Mouse (Mus musculus) MEL (cell line): ENCODE results near the gene Nipsnap2. TPM values are rescaled to one million over a fixed set of nuclear protein-coding genes. Genes with fewer than 3 reads are reported as not detected.

ENCODE experiments used
- DNase-seq: peaks from one replicate; pipeline ENCODE4 v3.0.0; 2011; ENCODE audit warnings: low read depth, low spot score
- H3K27ac ChIP-seq: 2 replicates; pipeline ENCODE4 v1.5.1; 2012; ENCODE audit warnings: low read depth, mild to moderate bottlenecking, control low read depth, low read length, moderate library complexity; ENCODE audit not compliant: control insufficient read depth
- H3K27me3 ChIP-seq, 2 experiments: fragments of 150-350 bp in 1 of 2; sonication (generic) in 1 of 2; 2 replicates each; pipeline ENCODE4 v1.6.1; 2012; ENCODE audit warnings: low read length in 2 of 2, mild to moderate bottlenecking in 2 of 2, improper control_type of control experiment in 1 of 2, moderate library complexity in 1 of 2; ENCODE audit not compliant: insufficient read depth in 2 of 2, control insufficient read depth in 1 of 2
- H3K36me3 ChIP-seq, 2 experiments: 2 replicates each; pipeline ENCODE4 v1.6.1; 2012 to 2014; ENCODE audit warnings: low read length in 2 of 2, improper control_type of control experiment in 1 of 2, inconsistent platforms in 1 of 2, mild to moderate bottlenecking in 1 of 2; ENCODE audit not compliant: insufficient read depth in 2 of 2, control insufficient read depth in 1 of 2
- H3K4me1 ChIP-seq, 2 experiments: fragments of 150-350 bp in 1 of 2; sonication (generic) in 1 of 2; 2 replicates each; pipeline ENCODE4 v1.6.1; 2012; ENCODE audit warnings: low read length in 2 of 2, improper control_type of control experiment in 1 of 2, mild to moderate bottlenecking in 1 of 2; ENCODE audit not compliant: insufficient read depth in 2 of 2, control insufficient read depth in 1 of 2
- H3K4me3 ChIP-seq, 2 experiments: fragments of 150-350 bp in 1 of 2; sonication (generic) in 1 of 2; 2 replicates each; pipeline ENCODE4 v1.5.1; 2012; ENCODE audit warnings: low read depth in 2 of 2, low read length in 2 of 2, mild to moderate bottlenecking in 2 of 2, moderate library complexity in 2 of 2, control low read depth in 1 of 2, improper control_type of control experiment in 1 of 2; ENCODE audit not compliant: control insufficient read depth in 1 of 2, insufficient read depth in 1 of 2
- H3K79me2 ChIP-seq: 2 replicates; pipeline ENCODE4 v1.6.1; 2012; ENCODE audit warnings: mild to moderate bottlenecking, low read length, moderate library complexity; ENCODE audit not compliant: control insufficient read depth, poor library complexity, insufficient read depth
- H3K9ac ChIP-seq: 2 replicates; pipeline ENCODE4 v1.6.1; 2012; ENCODE audit warnings: low read depth, mild to moderate bottlenecking, control low read depth, low read length, moderate library complexity; ENCODE audit not compliant: control insufficient read depth, poor library complexity, severe bottlenecking
- H3K9me3 ChIP-seq: fragments of 150-350 bp; sonication (generic); replicated peaks from 2 replicates; pipeline ENCODE4 v1.6.1; 2012; ENCODE audit warnings: mild to moderate bottlenecking, low read length, improper control_type of control experiment, moderate library complexity; ENCODE audit not compliant: insufficient read depth
- BHLHE40 ChIP-seq: IDR thresholded peaks from 2 replicates; pipeline ENCODE4 v1.6.1; 2012; ENCODE audit warnings: low read depth, mild to moderate bottlenecking, inconsistent platforms, low read length, improper control_type of control experiment, borderline replicate concordance
- CHD1 ChIP-seq: IDR thresholded peaks from 2 replicates; pipeline ENCODE4 v1.6.1; 2012; ENCODE audit warnings: low read depth, mild to moderate bottlenecking, inconsistent platforms, low read length, improper control_type of control experiment
- CTCF ChIP-seq, 3 experiments: IDR thresholded peaks in 2 of 3; conservative IDR thresholded peaks in 1 of 3; 2 replicates each; pipeline ENCODE4 v1.5.1; 2011 to 2012; ENCODE audit warnings: low read length in 3 of 3, low read depth in 2 of 3, mild to moderate bottlenecking in 2 of 3, improper control_type of control experiment in 1 of 3, inconsistent platforms in 1 of 3, mixed read lengths in 1 of 3, moderate library complexity in 1 of 3; ENCODE audit not compliant: control insufficient read depth in 1 of 3, insufficient read depth in 1 of 3, poor library complexity in 1 of 3, severe bottlenecking in 1 of 3
- E2F4 ChIP-seq: IDR thresholded peaks from 2 replicates; pipeline ENCODE4 v1.6.1; 2011; ENCODE audit warnings: low read depth, low read length, improper control_type of control experiment, borderline replicate concordance
- ELF1 ChIP-seq: IDR thresholded peaks from 2 replicates; pipeline ENCODE4 v1.6.1; 2014; ENCODE audit warnings: low read depth, mild to moderate bottlenecking, inconsistent platforms, low read length, improper control_type of control experiment, moderate library complexity
- EP300 ChIP-seq, 2 experiments: IDR thresholded peaks; 2 replicates each; pipeline ENCODE4 v1.6.1; 2011; ENCODE audit warnings: improper control_type of control experiment in 2 of 2, low read length in 2 of 2, low read depth in 1 of 2, mild to moderate bottlenecking in 1 of 2
- ETS1 ChIP-seq: IDR thresholded peaks from 2 replicates; pipeline ENCODE4 v1.6.1; 2012; ENCODE audit warnings: low read depth, mild to moderate bottlenecking, inconsistent platforms, low read length, improper control_type of control experiment, moderate library complexity
- GABPA ChIP-seq: IDR thresholded peaks from 2 replicates; pipeline ENCODE4 v1.6.1; 2012; ENCODE audit warnings: low read depth, mild to moderate bottlenecking, inconsistent platforms, low read length, improper control_type of control experiment, moderate library complexity
- GATA1 ChIP-seq: IDR thresholded peaks from 2 replicates; pipeline ENCODE4 v1.6.1; 2011; ENCODE audit warnings: low read depth, low read length, improper control_type of control experiment
- HCFC1 ChIP-seq: IDR thresholded peaks from 2 replicates; pipeline ENCODE4 v1.6.1; 2012; ENCODE audit warnings: low read depth, mild to moderate bottlenecking, inconsistent platforms, low read length, improper control_type of control experiment, moderate library complexity
- JUND ChIP-seq: IDR thresholded peaks from 2 replicates; pipeline ENCODE4 v1.6.1; 2011; ENCODE audit warnings: low read depth, mild to moderate bottlenecking, improper control_type of control experiment, low read length
- KAT2A ChIP-seq: conservative IDR thresholded peaks from 2 replicates; pipeline ENCODE4 v1.6.1; 2012; ENCODE audit warnings: low read depth, low read length, improper control_type of control experiment, inconsistent platforms
- MAX ChIP-seq: IDR thresholded peaks from 2 replicates; pipeline ENCODE4 v1.6.1; 2011; ENCODE audit warnings: low read length, improper control_type of control experiment
- MEF2A ChIP-seq: IDR thresholded peaks from 2 replicates; pipeline ENCODE4 v1.6.1; 2014; ENCODE audit warnings: low read depth, mild to moderate bottlenecking, inconsistent platforms, low read length, improper control_type of control experiment; ENCODE audit not compliant: poor library complexity, insufficient replicate concordance, severe bottlenecking; ENCODE audit errors: extremely low read depth
- MXI1 ChIP-seq: IDR thresholded peaks from 2 replicates; pipeline ENCODE4 v1.6.1; 2011; ENCODE audit warnings: mild to moderate bottlenecking, low read depth, low read length, improper control_type of control experiment
- POLR2AphosphoS2 ChIP-seq: IDR thresholded peaks from 2 replicates; pipeline ENCODE4 v1.6.1; 2011; ENCODE audit warnings: low read length, improper control_type of control experiment
- POLR2AphosphoS5 ChIP-seq: IDR thresholded peaks from 2 replicates; pipeline ENCODE4 v1.6.1; 2012; ENCODE audit warnings: low read depth, borderline replicate concordance, mild to moderate bottlenecking, inconsistent platforms, low read length, moderate library complexity, mixed read lengths
- RAD21 ChIP-seq: IDR thresholded peaks from 2 replicates; pipeline ENCODE4 v1.6.1; 2011; ENCODE audit warnings: mild to moderate bottlenecking, low read depth, low read length, improper control_type of control experiment
- TAL1 ChIP-seq: IDR thresholded peaks from 2 replicates; pipeline ENCODE4 v1.6.1; 2012; ENCODE audit warnings: mild to moderate bottlenecking, inconsistent platforms, low read length, moderate library complexity, mixed read lengths
- USF1 ChIP-seq: IDR thresholded peaks from 2 replicates; pipeline ENCODE4 v1.6.1; 2014; ENCODE audit warnings: low read depth, mild to moderate bottlenecking, inconsistent platforms, low read length, improper control_type of control experiment, moderate library complexity
- USF2 ChIP-seq, 2 experiments: IDR thresholded peaks; 2 replicates each; pipeline ENCODE4 v1.6.1; 2011 to 2012; ENCODE audit warnings: improper control_type of control experiment in 2 of 2, low read length in 2 of 2, borderline replicate concordance in 1 of 2, inconsistent platforms in 1 of 2, low read depth in 1 of 2, mild to moderate bottlenecking in 1 of 2; ENCODE audit not compliant: insufficient read depth in 1 of 2
- ZKSCAN1 ChIP-seq: IDR thresholded peaks from 2 replicates; pipeline ENCODE4 v1.6.1; 2012; ENCODE audit warnings: low read depth, mild to moderate bottlenecking, inconsistent platforms, low read length, improper control_type of control experiment, moderate library complexity
- ZNF384 ChIP-seq: IDR thresholded peaks from 2 replicates; pipeline ENCODE4 v1.6.1; 2012; ENCODE audit warnings: low read depth, mild to moderate bottlenecking, inconsistent platforms, low read length, improper control_type of control experiment
- polyA plus RNA-seq, 2 experiments: library from polyadenylated mRNA; stranded (reverse) in 1 of 2; unstranded in 1 of 2; fragments of >175 nt in 1 of 2; fragments of >200 nt in 1 of 2; gene quantifications; 2 replicates each; pipeline versions ENCODE4 v1.2.1 to v1.2.4; 2012; ENCODE audit warnings: low replicate concordance in 2 of 2, low read depth in 1 of 2; ENCODE audit not compliant: insufficient read length in 2 of 2, insufficient read depth in 1 of 2, missing spikeins in 1 of 2
- total RNA-seq: library from RNA; depleted of rRNA; stranded (reverse); fragments of 300-350 nt; gene quantifications from 2 replicates; pipeline ENCODE4 v1.2.3, GENCODE M21; 2012

The Nipsnap2 gene
- total and polyA plus RNA-seq, 3 experiments: 34.2 to 35.7 TPM; not detected in 1

DNA sequence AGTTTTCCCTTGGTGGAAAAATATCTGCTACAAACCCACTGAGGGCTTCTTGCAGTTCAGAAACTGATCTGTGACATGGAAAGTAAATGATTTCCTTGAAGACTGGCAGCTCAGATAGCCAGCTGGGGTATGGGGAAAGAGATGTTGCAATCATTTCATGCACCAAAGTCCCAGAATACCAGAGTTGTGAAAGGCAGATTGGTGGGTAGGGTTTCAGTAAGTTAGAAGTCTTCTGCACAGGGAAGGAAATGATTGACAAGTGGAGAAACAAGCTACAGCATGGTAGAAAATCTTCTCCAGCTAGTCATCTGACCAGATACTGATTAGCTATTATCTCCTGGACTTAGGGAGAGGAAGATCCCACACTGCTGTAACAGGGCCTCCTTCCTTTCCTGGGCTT lies 21.5 kb upstream of the Nipsnap2 start:
- H3K4me1 ChIP-seq: no peaks in the 10 kb centered on the region
- H3K79me2 ChIP-seq: no peaks in the 10 kb centered on the region
- no peaks in the 10 kb centered on the region for H3K36me3 ChIP-seq
- no peak overlapping the region for H3K9ac ChIP-seq
- H3K4me3 ChIP-seq: no peak overlapping the region
- TF ChIP-seq RAD21: no peak
- no peak for TF ChIP-seq MEF2A
- TF ChIP-seq ZNF384: no peak
- TF ChIP-seq KAT2A: no peak
- no peak for TF ChIP-seq ETS1
- TF ChIP-seq GABPA: no peak
- TF ChIP-seq CHD1: no peak
- TF ChIP-seq POLR2AphosphoS5: no peak
- TF ChIP-seq EP300 (IDR thresholded peaks at IDR 0.05; ENCODE audit: low read depth in 1 of 2, low read length in 2 of 2): no peak
- TF ChIP-seq USF1: no peak
- TF ChIP-seq, all 39 proteins: peak for 0
- no peak overlapping the region for H3K27ac ChIP-seq
- H3K9me3 ChIP-seq: no peaks in the 10 kb centered on the region
- peaks cover 2 to 8% of the 10 kb centered on the region in 2 experiments; a peak in 3 of 4 replicates for H3K27me3 ChIP-seq
- no peak for DNase-seq

- Histone ChIP-seq H3K27me3 (peaks cover 2 to 3% of the 10 kb centered on the region in 2 experiments), H3K4me3 (no peak within 1 kb of the TSS), H3K4me1 (no peaks in the 10 kb centered on the region), H3K36me3 (no peaks in the 10 kb centered on the region), H3K9me3 (no peaks in the 10 kb centered on the region), H3K9ac (no peak within 1 kb of the TSS), H3K79me2 (no peaks in the 10 kb centered on the region), H3K27ac (no peak within 1 kb of the TSS)
- no peak for TF ChIP-seq MAX
- TF ChIP-seq HCFC1: no peak
- no peak for TF ChIP-seq POLR2AphosphoS2
- no peak for TF ChIP-seq ETS1
- TF ChIP-seq TAL1: no peak
- TF ChIP-seq CTCF (IDR thresholded peaks at IDR 0.05 in 2 of 3, conservative IDR thresholded peaks at IDR 0.05 in 1 of 3; ENCODE audit: control insufficient read depth in 1 of 3, insufficient read depth in 1 of 3, low read depth in 2 of 3, low read length in 3 of 3, poor library complexity in 1 of 3, severe bottlenecking in 1 of 3): no peak
- TF ChIP-seq USF1: no peak
- TF ChIP-seq KAT2A: no peak
- TF ChIP-seq USF2 (IDR thresholded peaks at IDR 0.05; ENCODE audit: borderline replicate concordance in 1 of 2, insufficient read depth in 1 of 2, low read depth in 1 of 2, low read length in 2 of 2): no peak
- TF ChIP-seq ZKSCAN1: no peak
- TF ChIP-seq BHLHE40: no peak
- no peak for TF ChIP-seq MXI1
- no peak for TF ChIP-seq E2F4
- no peak for TF ChIP-seq ELF1
- no peak for TF ChIP-seq JUND
- no peak for TF ChIP-seq GATA1
- no peak for DNase-seq
Observed at GRCm38 (mm10) chr5:129708412-129708811, 16.5 kb upstream of the Nipsnap2 start, which contains the start of gene Sept14. Gene Sept14, minus strand, starts transcription at chr5:129708512.
